Mouse (Mus musculus) frontal cortex, adult 2 months (tissue): ENCODE results near the gene Rnase11. TPM values are rescaled to one million over a fixed set of nuclear protein-coding genes. Genes with fewer than 3 reads are reported as not detected.

Source experiments
- DNase-seq, 2 experiments: peaks; one replicate each; pipeline ENCODE4 v3.0.0; 2022; ENCODE audit warnings: low spot score in 1 of 2; ENCODE audit errors: extremely low spot score in 1 of 2
- polyA plus RNA-seq: library from polyadenylated mRNA; depleted of rRNA; stranded (reverse); fragments of >200 nt; gene quantifications from 2 replicates; pipeline ENCODE4 v1.2.3, GENCODE M21; 2012; rRNA removed

Gene Rnase11
- polyA plus RNA-seq = not detected in 2 replicates

- DNase-seq = no peak
Measured at GRCm38 (mm10) chr14:51050063-51050462, at the start of gene Rnase11. Gene Rnase11 (minus strand): TSS chr14:51050163.

- DNase-seq = no peak
Measured at GRCm38 (mm10) chr14:51098921-51099320, 49.0 kb upstream of the Rnase11 start.

- peak; percentile 80 to 98 for DNase-seq
Measured at GRCm38 (mm10) chr14:51098300-51098699, 48.3 kb upstream of the Rnase11 start.

GRCm38 (mm10) chr14:51095736-51096524 lies 46.0 kb upstream of the Rnase11 start:
- DNase-seq = no peak

- DNase-seq = no peak
Measured at GRCm38 (mm10) chr14:51094921-51095320, 45.0 kb upstream of the Rnase11 start.

- DNase-seq = no peak
Measured at GRCm38 (mm10) chr14:51094096-51094875, 44.3 kb upstream of the Rnase11 start.

GRCm38 (mm10) chr14:51093496-51093895 lies 43.5 kb upstream of the Rnase11 start:
- no peak for DNase-seq

- no peak for DNase-seq
Measured at GRCm38 (mm10) chr14:51092073-51092620, 42.2 kb upstream of the Rnase11 start.

- DNase-seq = peak in 1 of 2 experiments; percentile 32
Measured at GRCm38 (mm10) chr14:51090921-51091900, 41.2 kb upstream of the Rnase11 start, which contains the start of the genes Rnase4 and Ang. Gene Rnase4 (plus strand): TSS chr14:51091077. Gene Ang (plus strand): TSS chr14:51091150.

GRCm38 (mm10) chr14:51090077-51090781 lies 40.3 kb upstream of the Rnase11 start:
- DNase-seq = peak; percentile 53 to 94

GRCm38 (mm10) chr14:51089674-51090076 lies 39.7 kb upstream of the Rnase11 start:
- DNase-seq = no peak

- DNase-seq = peak; percentile 95 to 100
Measured at GRCm38 (mm10) chr14:51088970-51089673, 39.2 kb upstream of the Rnase11 start.

GRCm38 (mm10) chr14:51088166-51088969 lies 38.4 kb upstream of the Rnase11 start:
- peak in 1 of 2 experiments; percentile 96 for DNase-seq

- DNase-seq = no peak
Measured at GRCm38 (mm10) chr14:51087762-51088161, 37.8 kb upstream of the Rnase11 start.

- DNase-seq = no peak
Measured at GRCm38 (mm10) chr14:51085911-51086310, 35.9 kb upstream of the Rnase11 start.

- DNase-seq = no peak
Measured at GRCm38 (mm10) chr14:51085086-51085485, 35.1 kb upstream of the Rnase11 start.

GRCm38 (mm10) chr14:51083805-51084204 lies 33.8 kb upstream of the Rnase11 start:
- DNase-seq = no peak
